Mouse (Mus musculus) bone marrow, adult 2 months (tissue): ENCODE results near the gene Cyb561.

Experiments used
- CTCF ChIP-seq: fragments of 200-500 bp; IDR thresholded peaks from 2 replicates; pipeline ENCODE4 v1.5.1; 2011; ENCODE audit warnings: low read length, control low read depth; ENCODE audit not compliant: control insufficient read depth, insufficient read depth
- POLR2A ChIP-seq: fragments of 200-500 bp; IDR thresholded peaks from 2 replicates; pipeline ENCODE4 v1.6.1; 2011; ENCODE audit warnings: low read depth, mild to moderate bottlenecking, control low read depth, low read length, borderline replicate concordance; ENCODE audit not compliant: control insufficient read depth

DNA sequence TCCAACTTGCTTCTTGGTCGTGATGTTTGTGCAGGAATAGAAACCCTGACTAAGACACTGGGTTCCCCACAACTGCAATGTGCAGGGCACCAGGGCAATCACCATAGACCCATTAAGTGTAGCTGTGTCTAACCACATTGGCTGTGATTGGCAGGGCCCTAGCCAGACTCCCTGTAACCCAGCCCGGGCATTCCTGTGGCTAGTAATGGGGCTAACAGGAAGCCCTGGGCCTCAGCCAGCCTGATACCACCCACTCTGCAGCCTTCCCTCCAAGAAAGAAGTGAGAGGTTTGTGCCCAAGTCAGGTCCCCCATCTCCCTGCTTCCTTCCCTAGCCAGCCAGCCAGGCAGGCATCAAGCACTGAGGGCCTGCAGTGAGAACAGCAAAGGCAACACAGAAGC, 4.9 kb downstream of the Cyb561 start:
- TF ChIP-seq POLR2A (no peak), CTCF (no peak)
